Mouse (Mus musculus): ENCODE measurements around the gene Hmx1. TPM values are rescaled to one million over a fixed set of nuclear protein-coding genes. Genes with fewer than 3 reads are reported as not detected.
A peak's percentile ranks its signal among the peaks of the same experiment; 100 is the strongest.

The Hmx1 gene
- total and polyA plus RNA-seq, 2 experiments = not detected

DNA sequence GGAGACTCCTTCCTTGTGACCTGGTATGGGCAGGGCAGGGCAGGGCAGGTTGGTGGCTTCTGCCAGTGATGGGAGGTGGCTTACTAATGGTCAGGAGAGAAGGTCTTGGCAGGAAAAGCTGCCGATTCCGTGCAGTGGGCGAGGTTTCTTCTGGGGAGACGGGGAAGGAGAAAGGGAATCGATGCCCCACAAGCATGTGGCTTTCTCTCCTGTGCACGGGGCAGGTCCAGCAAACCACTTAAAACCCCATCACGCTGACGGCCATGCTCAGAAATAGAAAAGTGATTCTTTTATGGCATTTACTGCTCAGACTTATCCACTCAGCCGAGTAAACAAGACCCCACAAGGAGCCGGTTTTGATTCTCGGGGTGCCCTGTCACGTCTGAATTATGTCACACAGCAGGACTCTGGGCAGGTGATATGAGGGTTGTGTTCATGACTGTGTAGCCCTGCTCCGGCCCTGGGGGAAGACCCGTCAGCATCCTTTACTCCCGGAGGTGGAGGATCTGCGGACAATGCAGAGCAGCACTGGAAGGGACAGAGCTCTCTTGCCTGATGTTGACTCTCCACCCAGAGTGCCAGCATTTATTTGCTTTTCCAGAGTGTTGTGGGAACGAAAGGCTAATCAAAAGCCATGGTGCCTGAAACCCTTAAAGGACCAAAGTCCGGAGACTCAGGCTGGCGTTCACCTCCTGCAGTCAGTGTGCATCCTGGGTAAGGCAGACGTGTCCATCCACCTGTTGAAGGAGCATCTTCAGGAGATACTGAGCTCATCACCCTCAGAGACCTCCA is 22.5 kb upstream of the Hmx1 start:
- H3K4me3 ChIP-seq (ENCODE audit: insufficient read depth, low read depth, low read length) = no peak overlapping the region
- 40% methylated on average over 20 of the region's 20 CpGs for WGBS
- DNase-seq (ENCODE audit: extremely low read depth, low read depth, low spot score) = peak; percentile 25
- no peaks in the 10 kb centered on the region for H3K27me3 ChIP-seq (ENCODE audit: control insufficient read depth, insufficient read depth, low read length)
- H3K79me2 ChIP-seq (ENCODE audit: control insufficient read depth, insufficient read depth, low read length) = no peaks in the 10 kb centered on the region
- TF ChIP-seq POLR2A (IDR thresholded peaks at IDR 0.05; ENCODE audit: extremely low read depth, insufficient read depth, low read length) = no peak
- no peak for TF ChIP-seq CTCF (IDR thresholded peaks at IDR 0.05; ENCODE audit: low read depth, low read length)
- H3K27ac ChIP-seq (replicated peaks; ENCODE audit: insufficient read depth, low read depth, low read length) = no peak overlapping the region
- no peaks in the 10 kb centered on the region for H3K36me3 ChIP-seq (ENCODE audit: control insufficient read depth, insufficient read depth, low read length)
- no peaks in the 10 kb centered on the region for H3K4me1 ChIP-seq (ENCODE audit: control insufficient read depth, insufficient read depth, low read length)
- H3K9ac ChIP-seq (ENCODE audit: low read depth, low read length) = no peak overlapping the region

DNA sequence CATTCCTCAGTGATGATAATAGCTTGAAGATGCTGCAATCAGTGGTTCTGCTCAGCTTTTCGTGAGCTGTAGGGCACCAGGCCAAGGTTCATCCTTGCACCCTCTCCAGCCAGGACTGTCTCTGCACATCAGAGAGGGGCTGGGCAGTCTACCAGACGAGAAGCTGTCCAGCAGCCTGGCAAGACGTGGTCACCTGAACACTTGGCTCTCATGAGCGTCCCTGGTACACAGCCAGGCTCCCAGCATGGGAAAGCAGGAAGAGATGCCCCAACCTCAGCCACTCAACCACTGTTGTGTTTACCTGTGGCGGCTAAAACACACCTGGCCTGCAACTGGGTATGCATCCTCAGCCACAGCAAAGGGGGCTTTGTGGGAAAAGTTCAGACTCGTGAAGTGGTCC is 20.0 kb upstream of the Hmx1 start:
- no peak for DNase-seq (ENCODE audit: extremely low read depth, low read depth, low spot score)
- Histone ChIP-seq H3K27me3 (ENCODE audit: control insufficient read depth, insufficient read depth, low read length) (no peaks in the 10 kb centered on the region), H3K4me3 (ENCODE audit: insufficient read depth, low read depth, low read length) (no peak overlapping the region), H3K27ac (replicated peaks; ENCODE audit: insufficient read depth, low read depth, low read length) (no peak overlapping the region), H3K79me2 (ENCODE audit: control insufficient read depth, insufficient read depth, low read length) (no peaks in the 10 kb centered on the region), H3K9ac (ENCODE audit: low read depth, low read length) (no peak overlapping the region), H3K36me3 (ENCODE audit: control insufficient read depth, insufficient read depth, low read length) (no peaks in the 10 kb centered on the region), H3K4me1 (ENCODE audit: control insufficient read depth, insufficient read depth, low read length) (no peaks in the 10 kb centered on the region)
- TF ChIP-seq CTCF (IDR thresholded peaks at IDR 0.05; ENCODE audit: low read depth, low read length) = no peak
- no peak for TF ChIP-seq POLR2A (IDR thresholded peaks at IDR 0.05; ENCODE audit: extremely low read depth, insufficient read depth, low read length)
- WGBS = 66% methylated on average over 6 of the region's 6 CpGs

DNA sequence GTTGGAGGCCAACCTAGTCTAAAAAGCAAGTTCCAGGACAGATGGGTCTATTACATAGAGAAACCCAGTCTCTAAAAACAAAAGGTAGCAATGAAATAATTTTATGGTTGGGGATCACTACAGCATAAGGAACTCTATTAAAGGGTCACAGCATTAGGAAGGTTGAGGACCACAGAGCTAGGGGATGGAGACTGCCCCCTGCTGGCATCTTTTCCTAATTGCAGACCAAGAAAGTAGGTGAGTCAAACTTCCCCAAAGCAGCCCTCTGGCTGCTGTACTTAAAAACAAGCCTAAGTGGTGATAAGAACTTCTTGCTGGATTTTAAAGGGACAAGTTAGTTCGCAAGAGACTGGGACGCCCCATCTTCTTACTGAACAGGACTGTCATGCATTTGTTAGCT is 9.8 kb upstream of the Hmx1 start:
- Histone ChIP-seq H3K4me1 (ENCODE audit: control insufficient read depth, insufficient read depth, low read length) (no peaks in the 10 kb centered on the region), H3K79me2 (ENCODE audit: control insufficient read depth, insufficient read depth, low read length) (no peaks in the 10 kb centered on the region), H3K4me3 (ENCODE audit: insufficient read depth, low read depth, low read length) (no peak overlapping the region), H3K9ac (ENCODE audit: low read depth, low read length) (no peak overlapping the region), H3K36me3 (ENCODE audit: control insufficient read depth, insufficient read depth, low read length) (no peaks in the 10 kb centered on the region), H3K27ac (replicated peaks; ENCODE audit: insufficient read depth, low read depth, low read length) (no peak overlapping the region), H3K27me3 (ENCODE audit: control insufficient read depth, insufficient read depth, low read length) (peaks cover 2% of the 10 kb centered on the region; the same call in 1 of the 2 replicates)
- DNase-seq (ENCODE audit: extremely low read depth, low read depth, low spot score) = no peak
- 58% methylated on average over 2 of the region's 2 CpGs for WGBS
- TF ChIP-seq POLR2A (IDR thresholded peaks at IDR 0.05; ENCODE audit: extremely low read depth, insufficient read depth, low read length) (no peak), CTCF (IDR thresholded peaks at IDR 0.05; ENCODE audit: low read depth, low read length) (peak; percentile 35; the same call in 1 of the 2 replicates)

DNA sequence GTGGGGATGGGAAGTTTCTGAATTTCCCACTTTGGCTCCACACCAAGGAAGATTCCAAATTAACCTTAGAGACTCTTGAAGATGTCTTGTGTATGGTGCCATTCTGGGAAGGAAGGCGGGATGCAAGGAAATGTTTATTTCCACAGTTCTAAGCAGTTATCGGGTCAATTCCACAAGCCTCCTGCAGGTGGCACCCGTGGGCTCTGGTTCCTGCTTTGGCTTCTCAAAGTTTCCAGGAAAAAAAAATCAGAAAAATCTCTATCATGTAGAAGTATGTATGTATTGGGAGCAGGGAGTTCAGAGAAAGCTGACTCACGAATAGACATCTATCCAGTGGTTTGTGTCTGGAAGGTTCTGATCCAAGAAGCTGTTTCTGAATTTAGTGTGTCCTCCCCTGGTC is 9.1 kb upstream of the Hmx1 start:
- TF ChIP-seq POLR2A (IDR thresholded peaks at IDR 0.05; ENCODE audit: extremely low read depth, insufficient read depth, low read length) (no peak), CTCF (IDR thresholded peaks at IDR 0.05; ENCODE audit: low read depth, low read length) (peak; percentile 85)
- WGBS = 2% methylated on average over 4 of the region's 4 CpGs
- H3K79me2 ChIP-seq (ENCODE audit: control insufficient read depth, insufficient read depth, low read length) = no peaks in the 10 kb centered on the region
- H3K27me3 ChIP-seq (ENCODE audit: control insufficient read depth, insufficient read depth, low read length) = peaks cover 2% of the 10 kb centered on the region; the same call in 1 of the 2 replicates
- peak; percentile 26 for DNase-seq (ENCODE audit: extremely low read depth, low read depth, low spot score)
- H3K36me3 ChIP-seq (ENCODE audit: control insufficient read depth, insufficient read depth, low read length) = no peaks in the 10 kb centered on the region
- no peaks in the 10 kb centered on the region for H3K4me1 ChIP-seq (ENCODE audit: control insufficient read depth, insufficient read depth, low read length)
- H3K9ac ChIP-seq (ENCODE audit: low read depth, low read length) = no peak overlapping the region
- H3K27ac ChIP-seq (replicated peaks; ENCODE audit: insufficient read depth, low read depth, low read length) = no peak overlapping the region
- no peak overlapping the region for H3K4me3 ChIP-seq (ENCODE audit: insufficient read depth, low read depth, low read length)

DNA sequence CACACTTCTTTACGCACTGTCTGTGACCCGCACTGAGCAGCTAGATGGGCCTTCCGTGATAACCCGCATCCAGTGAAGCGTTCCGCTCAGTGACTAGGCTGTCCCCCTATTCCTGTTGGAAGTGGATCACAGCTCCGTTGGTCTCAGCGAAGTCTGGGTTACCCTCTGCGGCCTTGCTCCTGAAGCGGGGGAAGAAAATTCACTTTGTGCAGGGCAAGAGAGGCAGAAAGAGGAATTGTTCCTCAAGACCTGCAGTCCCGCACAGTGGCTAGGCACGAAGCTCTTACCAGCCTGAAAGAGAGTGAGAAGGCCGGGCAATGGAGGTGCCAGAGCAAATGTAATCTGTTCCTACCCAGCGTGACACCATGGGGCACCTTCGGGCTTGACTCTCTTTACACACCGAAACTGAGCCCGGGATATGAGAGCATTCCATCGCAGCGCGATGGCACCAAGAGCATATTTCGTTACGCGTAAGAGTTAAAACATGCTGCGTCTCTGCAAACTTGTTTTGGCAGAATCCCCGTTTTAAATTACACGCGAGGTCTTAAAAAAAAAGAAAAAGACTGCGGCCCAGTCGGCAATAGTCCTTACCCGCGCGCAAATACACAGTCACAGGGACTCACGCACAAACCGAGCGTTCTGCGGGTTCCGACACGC is 946 bp upstream of the Hmx1 start:
- H3K79me2 ChIP-seq (ENCODE audit: control insufficient read depth, insufficient read depth, low read length) = no peaks in the 10 kb centered on the region
- no peaks in the 10 kb centered on the region for H3K36me3 ChIP-seq (ENCODE audit: control insufficient read depth, insufficient read depth, low read length)
- WGBS = 6% methylated on average over 38 of the region's 38 CpGs
- DNase-seq (ENCODE audit: extremely low read depth, low read depth, low spot score) = no peak
- H3K4me3 ChIP-seq (ENCODE audit: insufficient read depth, low read depth, low read length) = no peak overlapping the region
- no peak overlapping the region for H3K9ac ChIP-seq (ENCODE audit: low read depth, low read length)
- no peaks in the 10 kb centered on the region for H3K4me1 ChIP-seq (ENCODE audit: control insufficient read depth, insufficient read depth, low read length)
- H3K27me3 ChIP-seq (ENCODE audit: control insufficient read depth, insufficient read depth, low read length) = peaks cover 48% of the 10 kb centered on the region
- no peak for TF ChIP-seq CTCF (IDR thresholded peaks at IDR 0.05; ENCODE audit: low read depth, low read length)
- TF ChIP-seq POLR2A (IDR thresholded peaks at IDR 0.05; ENCODE audit: extremely low read depth, insufficient read depth, low read length) = no peak
- no peak overlapping the region for H3K27ac ChIP-seq (replicated peaks; ENCODE audit: insufficient read depth, low read depth, low read length)

DNA sequence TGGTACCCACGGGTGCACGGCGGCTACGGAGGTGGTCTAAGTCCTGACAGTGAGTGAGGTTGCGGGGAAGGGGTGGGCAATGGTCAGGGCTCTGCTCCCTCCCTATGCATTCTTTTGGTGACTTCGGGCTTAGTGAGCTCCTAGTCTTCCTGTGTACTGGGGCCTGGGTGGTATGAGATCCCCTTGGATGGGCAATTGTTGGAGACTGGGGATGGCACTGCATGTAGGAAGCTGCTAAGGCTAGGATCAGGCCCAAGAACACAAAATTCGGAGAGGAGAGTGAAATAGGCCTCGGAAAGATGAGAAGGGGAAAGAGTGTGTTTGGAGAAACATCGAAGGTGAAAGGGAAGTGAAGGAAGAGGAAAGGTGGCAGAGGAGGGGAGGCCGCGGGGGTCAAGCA is 533 bp downstream of the Hmx1 start:
- DNase-seq (ENCODE audit: extremely low read depth, low read depth, low spot score) = no peak
- H3K79me2 ChIP-seq (ENCODE audit: control insufficient read depth, insufficient read depth, low read length) = no peaks in the 10 kb centered on the region
- no peak overlapping the region for H3K4me3 ChIP-seq (ENCODE audit: insufficient read depth, low read depth, low read length)
- H3K4me1 ChIP-seq (ENCODE audit: control insufficient read depth, insufficient read depth, low read length) = no peaks in the 10 kb centered on the region
- peaks cover 45% of the 10 kb centered on the region for H3K27me3 ChIP-seq (ENCODE audit: control insufficient read depth, insufficient read depth, low read length)
- no peak overlapping the region for H3K27ac ChIP-seq (replicated peaks; ENCODE audit: insufficient read depth, low read depth, low read length)
- H3K36me3 ChIP-seq (ENCODE audit: control insufficient read depth, insufficient read depth, low read length) = no peaks in the 10 kb centered on the region
- H3K9ac ChIP-seq (ENCODE audit: low read depth, low read length) = no peak overlapping the region
- TF ChIP-seq POLR2A (IDR thresholded peaks at IDR 0.05; ENCODE audit: extremely low read depth, insufficient read depth, low read length) (no peak), CTCF (IDR thresholded peaks at IDR 0.05; ENCODE audit: low read depth, low read length) (no peak)
- WGBS = 11% methylated on average over 11 of the region's 11 CpGs

Data from liver, adult 2 months (tissue).